Mouse (Mus musculus) stomach, postnatal 0 days (tissue): ENCODE data around the gene Inpp4a.

ENCODE experiments used
- CTCF ChIP-seq: IDR thresholded peaks from 2 replicates; pipeline ENCODE4 v1.5.1; 2016; ENCODE audit warnings: antibody characterized with exemption, low read depth, mild to moderate bottlenecking, moderate library complexity
- EP300 ChIP-seq: optimal IDR thresholded peaks from 2 replicates; pipeline ENCODE3; 2016; ENCODE audit warnings: antibody characterized with exemption

- TF ChIP-seq CTCF: no peak
- no peak for TF ChIP-seq EP300
Measured at GRCm38 (mm10) chr1:37430297-37430840, 130.7 kb downstream of the Inpp4a start.
